Mouse (Mus musculus): ENCODE data around the gene Pabpc5.

The Pabpc5 gene

DNA sequence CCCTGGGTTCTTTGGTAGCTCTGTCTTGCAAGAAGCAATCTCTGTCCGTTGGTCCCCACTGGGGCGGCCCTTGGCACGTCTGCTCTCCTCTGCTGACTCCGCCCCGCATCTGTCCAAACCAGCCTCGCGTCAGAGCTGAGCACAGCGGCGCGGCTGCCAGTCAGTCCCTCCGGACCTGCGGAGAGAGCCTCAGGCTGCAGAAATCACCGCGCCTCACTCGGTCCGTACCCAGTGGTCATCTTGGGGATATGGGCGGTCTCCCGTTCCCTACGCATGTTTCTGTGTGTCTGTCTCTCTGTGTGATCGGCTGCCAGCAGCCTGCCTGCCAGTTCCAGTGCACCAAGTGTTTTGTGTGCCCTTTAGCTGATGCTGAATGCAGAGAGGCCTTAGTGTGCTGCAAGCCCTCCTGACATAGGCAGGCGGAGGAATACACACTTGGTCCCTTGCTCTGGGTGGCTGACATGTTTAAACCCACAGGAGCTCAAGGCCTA is at the start of gene Pabpc5:
Gene Pabpc5, plus strand, starts transcription at position 116 of the 491 bp plus-strand sequence.
- no peak for DNase-seq (ENCODE audit: extremely low read depth, insufficient read length, low spot score)

DNA sequence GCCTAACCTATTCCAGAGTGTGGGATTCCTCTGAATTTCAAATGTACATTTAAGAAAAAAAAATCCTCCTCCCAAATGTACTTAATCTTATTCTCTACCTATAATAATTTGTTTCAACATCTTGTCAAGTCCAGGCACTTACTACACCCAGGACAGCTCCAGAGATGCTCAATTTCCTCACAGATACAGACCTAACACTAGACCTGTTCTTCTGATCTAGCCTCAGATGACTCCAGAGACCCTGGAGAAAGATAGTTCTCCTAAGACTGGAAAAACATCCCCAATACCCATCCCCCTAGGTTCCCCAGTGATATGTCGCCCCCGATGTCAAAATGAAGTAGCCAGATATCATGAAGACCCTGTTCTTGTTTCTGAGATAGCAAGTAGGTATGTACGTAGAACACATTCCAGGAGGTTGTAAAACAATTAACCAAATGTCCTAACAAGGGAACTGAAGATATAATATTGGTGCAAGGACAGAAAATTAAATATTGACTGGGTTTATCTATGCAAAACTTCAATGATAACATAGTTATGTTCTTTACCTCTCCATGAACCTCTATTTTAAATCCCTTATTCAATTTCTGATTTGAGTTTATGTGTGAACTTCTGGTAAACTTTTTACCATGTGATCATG is 39.9 kb upstream of the Pabpc5 start:
- DNase-seq (ENCODE audit: extremely low read depth, insufficient read length, low spot score): no peak

DNA sequence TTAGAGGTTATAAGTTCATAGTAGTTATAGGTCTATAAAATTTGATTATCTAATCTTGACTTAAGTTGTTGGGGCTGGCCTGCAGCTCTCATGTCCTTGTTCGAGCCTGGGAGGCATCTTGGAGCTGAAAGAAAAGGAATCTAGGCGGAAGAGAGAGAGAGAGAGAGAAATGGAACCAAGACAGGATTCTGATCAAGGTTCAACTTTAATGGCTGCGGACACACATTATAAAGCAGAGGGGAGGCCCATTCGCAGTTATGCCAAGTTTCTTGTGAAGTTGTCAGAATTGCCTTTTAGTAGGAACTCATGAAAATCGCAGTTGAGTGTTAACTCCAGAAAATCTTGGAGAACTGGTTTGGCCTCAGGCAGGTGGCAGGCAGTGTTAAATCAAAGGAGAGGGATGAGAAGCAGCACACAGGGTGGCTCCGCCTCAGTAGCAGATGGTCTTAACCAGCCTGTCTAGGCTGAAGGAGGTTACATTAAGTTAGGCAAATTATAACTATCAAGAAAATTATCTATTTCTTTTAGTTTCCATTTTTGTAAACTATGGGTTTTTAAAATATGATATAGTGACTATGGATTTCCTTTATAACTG is 38.6 kb upstream of the Pabpc5 start:
- DNase-seq (ENCODE audit: extremely low read depth, insufficient read length, low spot score): no peak

DNA sequence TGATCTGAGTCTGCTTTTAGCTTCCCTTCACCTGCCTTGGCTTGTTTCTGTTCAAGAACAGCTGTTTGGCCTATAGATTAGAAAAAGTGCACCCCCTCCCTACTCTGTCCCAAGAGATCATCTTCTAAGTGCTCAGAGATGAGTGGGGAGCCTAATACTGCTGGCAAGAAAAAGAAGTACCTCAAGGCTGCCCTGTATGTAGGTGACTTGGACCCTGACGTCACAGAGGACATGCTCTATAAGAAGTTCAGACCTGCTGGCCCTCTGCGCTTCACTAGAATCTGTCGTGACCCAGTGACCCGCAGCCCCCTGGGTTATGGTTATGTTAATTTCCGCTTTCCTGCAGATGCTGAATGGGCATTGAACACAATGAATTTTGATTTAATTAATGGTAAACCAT is 856 bp downstream of the Pabpc5 start:
- DNase-seq (ENCODE audit: extremely low read depth, insufficient read length, low spot score): no peak

Measured in 3134 (cell line).